Mouse (Mus musculus) lung, embryonic 14.5 days (tissue): Measurements from ENCODE around the gene Sost. TPM values are rescaled to one million over a fixed set of nuclear protein-coding genes. Genes with fewer than 3 reads are reported as not detected.

Experiments used
- ATAC-seq: fragments of 200-750 bp; cut with Nextera tagmentation; 2 replicates; pipeline ENCODE4 v1.8.0; 2017; ENCODE audit warnings: mild to moderate bottlenecking, moderate TSS enrichment, moderate library complexity; ENCODE audit not compliant: insufficient read depth
- DNase-seq: peaks from one replicate; pipeline ENCODE4 v3.0.0-alpha.2; 2015
- H3K27ac ChIP-seq: fragments of 300-500 bp; sonication (generic); 2 replicates; pipeline ENCODE4 v1.5.1; 2014; ENCODE audit warnings: low read depth, mild to moderate bottlenecking, moderate library complexity
- H3K27me3 ChIP-seq: fragments of 300-500 bp; sonication (generic); 2 replicates; pipeline ENCODE4 v1.6.1; 2014; ENCODE audit warnings: low read length, control low read depth; ENCODE audit not compliant: insufficient read depth
- H3K36me3 ChIP-seq: fragments of 300-500 bp; sonication (generic); 2 replicates; pipeline ENCODE4 v1.6.1; 2014; ENCODE audit warnings: control low read depth; ENCODE audit not compliant: insufficient read depth
- H3K4me1 ChIP-seq: fragments of 300-500 bp; sonication (generic); 2 replicates; pipeline ENCODE4 v1.6.1; 2014; ENCODE audit warnings: antibody characterized with exemption, control low read depth; ENCODE audit not compliant: insufficient read depth
- H3K4me2 ChIP-seq: fragments of 300-500 bp; sonication (generic); 2 replicates; pipeline ENCODE4 v1.6.1; 2014; ENCODE audit warnings: mild to moderate bottlenecking
- H3K4me3 ChIP-seq: fragments of 300-500 bp; sonication (generic); 2 replicates; pipeline ENCODE4 v1.5.1; 2014; ENCODE audit warnings: low read depth, low read length
- H3K9ac ChIP-seq: fragments of 300-500 bp; sonication (generic); 2 replicates; pipeline ENCODE4 v1.6.1; 2014
- H3K9me3 ChIP-seq: fragments of 300-500 bp; sonication (generic); 2 replicates; pipeline ENCODE4 v1.6.1; 2016; ENCODE audit warnings: low read depth, low read length, control low read depth
- CTCF ChIP-seq: IDR thresholded peaks from 2 replicates; pipeline ENCODE4 v1.5.1; 2016; ENCODE audit warnings: antibody characterized with exemption, low read depth
- WGBS: fragments of 180-500 bp; shearing (Covaris S2); extraction: QIAGEN DNeasy Blood & Tissue Kit; methylation state at CpG from one replicate; pipeline ENCODE4 v1.1.7; 2014; 5-methylcytosine and 5-hydroxymethylcytosine counted together
- polyA plus RNA-seq: library from polyadenylated mRNA; unstranded; fragments of >200 nt; fragmentation: Nextera tagmentation; extraction: Ambion mirVana; gene quantifications from 2 replicates; pipeline ENCODE4 v1.2.1, GENCODE M21; 2014

The Sost gene
- polyA plus RNA-seq = not detected in 2 replicates

- peaks cover 8% of the 10 kb centered on the region; the same call in 1 of the 2 replicates for H3K4me1 ChIP-seq
- no peak within 1 kb of the TSS for H3K4me3 ChIP-seq
- DNase-seq = no peak
- H3K27me3 ChIP-seq = peaks cover 55% of the 10 kb centered on the region
- H3K4me2 ChIP-seq = no peak within 1 kb of the TSS
- H3K27ac ChIP-seq = no peak within 1 kb of the TSS
- no peaks in the 10 kb centered on the region for H3K36me3 ChIP-seq
- no peak for ATAC-seq
- WGBS = 20% methylated on average over 10 of the region's 10 CpGs
- no peak for TF ChIP-seq CTCF
- H3K9me3 ChIP-seq = no peaks in the 10 kb centered on the region
- no peak within 1 kb of the TSS for H3K9ac ChIP-seq
Measured at GRCm38 (mm10) chr11:101966965-101967614, at the start of gene Sost. TSS of gene Sost (minus strand) at chr11:101967015.

- no peaks in the 10 kb centered on the region for H3K9me3 ChIP-seq
- ATAC-seq (no peak), DNase-seq (no peak)
- no peak for TF ChIP-seq CTCF
- H3K9ac ChIP-seq = no peak overlapping the region
- H3K27ac ChIP-seq = no peak overlapping the region
- no peaks in the 10 kb centered on the region for H3K4me1 ChIP-seq
- H3K4me2 ChIP-seq = no peak overlapping the region
- H3K36me3 ChIP-seq = 0 out of 2 replicates have a peak, but pooled peaks cover 4% of the 10 kb centered on the region
- no peak overlapping the region for H3K4me3 ChIP-seq
- no peaks in the 10 kb centered on the region for H3K27me3 ChIP-seq
- 89% methylated on average over 1 of the region's 1 CpGs for WGBS
Measured at GRCm38 (mm10) chr11:102016136-102016535, 49.3 kb upstream of the Sost start.

GRCm38 (mm10) chr11:102015472-102015871, 48.7 kb upstream of the Sost start:
- H3K27me3 ChIP-seq = no peaks in the 10 kb centered on the region
- H3K9ac ChIP-seq = no peak overlapping the region
- no peak overlapping the region for H3K4me2 ChIP-seq
- H3K36me3 ChIP-seq = 0 out of 2 replicates have a peak, but pooled peaks cover 4% of the 10 kb centered on the region
- no peak for DNase-seq
- no peak for ATAC-seq
- H3K4me3 ChIP-seq = no peak overlapping the region
- WGBS = 70% methylated on average over 6 of the region's 6 CpGs
- H3K27ac ChIP-seq = no peak overlapping the region
- TF ChIP-seq CTCF = no peak
- no peaks in the 10 kb centered on the region for H3K4me1 ChIP-seq
- no peaks in the 10 kb centered on the region for H3K9me3 ChIP-seq

- DNase-seq = no peak
- WGBS = 77% methylated on average over 8 of the region's 8 CpGs
Measured at GRCm38 (mm10) chr11:102013201-102013600, 46.4 kb upstream of the Sost start.

GRCm38 (mm10) chr11:102011510-102011909, 44.7 kb upstream of the Sost start:
- no peaks in the 10 kb centered on the region for H3K27me3 ChIP-seq
- no peak for TF ChIP-seq CTCF
- DNase-seq (no peak), ATAC-seq (no peak)
- no peak overlapping the region for H3K4me2 ChIP-seq
- no peaks in the 10 kb centered on the region for H3K4me1 ChIP-seq
- H3K27ac ChIP-seq = no peak overlapping the region
- H3K4me3 ChIP-seq = no peak overlapping the region
- H3K9me3 ChIP-seq = no peaks in the 10 kb centered on the region
- H3K36me3 ChIP-seq = 0 out of 2 replicates have a peak, but pooled peaks cover 4% of the 10 kb centered on the region
- H3K9ac ChIP-seq = no peak overlapping the region
- WGBS = 68% methylated on average over 8 of the region's 8 CpGs

More at GRCm38 (mm10) chr11:102013201-102013600, 46.4 kb upstream of the Sost start:
- no peak for TF ChIP-seq CTCF
- Histone ChIP-seq H3K9me3 (no peaks in the 10 kb centered on the region), H3K4me3 (no peak overlapping the region), H3K4me1 (no peaks in the 10 kb centered on the region), H3K9ac (no peak overlapping the region), H3K4me2 (no peak overlapping the region), H3K36me3 (0 out of 2 replicates have a peak, but pooled peaks cover 4% of the 10 kb centered on the region), H3K27me3 (no peaks in the 10 kb centered on the region), H3K27ac (no peak overlapping the region)
- no peak for ATAC-seq

GRCm38 (mm10) chr11:102010140-102010539, 43.3 kb upstream of the Sost start:
- H3K4me2 ChIP-seq = no peak overlapping the region
- no peak overlapping the region for H3K9ac ChIP-seq

GRCm38 (mm10) chr11:102008954-102009637, 42.3 kb upstream of the Sost start:
- TF ChIP-seq CTCF = no peak
- ATAC-seq = no peak
- 60% methylated on average over 15 of the region's 15 CpGs for whole genome bisulfite sequencing
- DNase-seq = peak; percentile 60
- Histone ChIP-seq H3K4me3 (no peak overlapping the region), H3K9ac (no peak overlapping the region), H3K27ac (no peak overlapping the region), H3K4me2 (no peak overlapping the region), H3K36me3 (no peaks in the 10 kb centered on the region), H3K4me1 (no peaks in the 10 kb centered on the region), H3K9me3 (no peaks in the 10 kb centered on the region), H3K27me3 (no peaks in the 10 kb centered on the region)

More at GRCm38 (mm10) chr11:102010140-102010539, 43.3 kb upstream of the Sost start:
- Histone ChIP-seq H3K27ac (no peak overlapping the region), H3K9me3 (no peaks in the 10 kb centered on the region), H3K36me3 (0 out of 2 replicates have a peak, but pooled peaks cover under 1% of the 10 kb centered on the region), H3K4me1 (no peaks in the 10 kb centered on the region), H3K27me3 (no peaks in the 10 kb centered on the region), H3K4me3 (no peak overlapping the region)
- 79% methylated on average over 13 of the region's 13 CpGs for WGBS
- TF ChIP-seq CTCF = no peak
- no peak for DNase-seq
- ATAC-seq = no peak
